Mouse (Mus musculus) B cell, adult 2 months (primary cell): ENCODE measurements around the gene Tspan33.
A peak's percentile ranks its signal among the peaks of the same experiment; 100 is the strongest.
"Not testable (repeated sequence)": the region's sequence is repeated elsewhere in the genome, so short reads cannot be mapped to it uniquely, and the experiment has no call there.

Source experiments
- DNase-seq, 2 experiments: peaks; one replicate each; pipeline ENCODE4 v3.0.0; 2022

Tspan33 gene

GRCm38 (mm10) chr6:29756476-29756875 is 62.5 kb downstream of the Tspan33 start:
- DNase-seq = no peak

- DNase-seq = peak; percentile 77
Measured at GRCm38 (mm10) chr6:29758417-29758816, 64.4 kb downstream of the Tspan33 start.

- no peak for DNase-seq
Measured at GRCm38 (mm10) chr6:29759012-29759679, 65.1 kb downstream of the Tspan33 start.

GRCm38 (mm10) chr6:29760397-29760796 is 66.4 kb downstream of the Tspan33 start:
- DNase-seq = not testable (repeated sequence)

GRCm38 (mm10) chr6:29761282-29761681 is 67.3 kb downstream of the Tspan33 start:
- DNase-seq = no peak

GRCm38 (mm10) chr6:29762524-29762923 is 68.5 kb downstream of the Tspan33 start:
- DNase-seq = peak in 1 of 2 experiments; percentile 21

GRCm38 (mm10) chr6:29766874-29767273 is 72.9 kb downstream of the Tspan33 start:
- DNase-seq = no peak
